Mouse (Mus musculus) kidney, embryonic 14.5 days (tissue): Measurements from ENCODE around the gene G430095P16Rik. TPM values are rescaled to one million over a fixed set of nuclear protein-coding genes. Genes with fewer than 3 reads are reported as not detected.

ENCODE experiments used
- ATAC-seq: fragments of 200-750 bp; cut with Nextera tagmentation; 2 replicates; pipeline ENCODE4 v1.8.0; 2017; ENCODE audit warnings: moderate number of reproducible peaks, mild to moderate bottlenecking, moderate TSS enrichment, moderate library complexity; ENCODE audit not compliant: low FRiP score, low TSS enrichment
- H3K27ac ChIP-seq: fragments of 300-500 bp; sonication (generic); 2 replicates; pipeline ENCODE4 v1.5.1; 2014; ENCODE audit warnings: low read depth, mild to moderate bottlenecking, low read length, moderate library complexity, mixed read lengths
- H3K27me3 ChIP-seq: fragments of 300-500 bp; sonication (generic); 2 replicates; pipeline ENCODE4 v1.6.1; 2014; ENCODE audit warnings: mild to moderate bottlenecking, low read length; ENCODE audit not compliant: control insufficient read depth, insufficient read depth
- H3K36me3 ChIP-seq: fragments of 300-500 bp; sonication (generic); 2 replicates; pipeline ENCODE4 v1.6.1; 2014; ENCODE audit warnings: low read length, mixed read lengths; ENCODE audit not compliant: control insufficient read depth, insufficient read depth
- H3K4me1 ChIP-seq: fragments of 300-500 bp; sonication (generic); 2 replicates; pipeline ENCODE4 v1.6.1; 2014; ENCODE audit warnings: low read length, mixed read lengths; ENCODE audit not compliant: control insufficient read depth, insufficient read depth
- H3K4me2 ChIP-seq: fragments of 300-500 bp; sonication (generic); replicated peaks from 2 replicates; pipeline ENCODE4 v1.6.1; 2014; ENCODE audit warnings: low read depth, mild to moderate bottlenecking, low read length
- H3K4me3 ChIP-seq: fragments of 300-500 bp; sonication (generic); 2 replicates; pipeline ENCODE4 v1.5.1; 2014; ENCODE audit warnings: mild to moderate bottlenecking, low read length
- H3K9ac ChIP-seq: fragments of 300-500 bp; sonication (generic); 2 replicates; pipeline ENCODE4 v1.6.1; 2014; ENCODE audit warnings: low read depth, mild to moderate bottlenecking, low read length, moderate library complexity
- H3K9me3 ChIP-seq: fragments of 300-500 bp; sonication (generic); 2 replicates; pipeline ENCODE4 v1.6.1; 2016; ENCODE audit warnings: low read length; ENCODE audit not compliant: control insufficient read depth
- WGBS: fragments of 180-500 bp; shearing (Covaris S2); extraction: QIAGEN DNeasy Blood & Tissue Kit; methylation state at CpG from one replicate; pipeline ENCODE4 v1.1.7; 2014; 5-methylcytosine and 5-hydroxymethylcytosine counted together
- polyA plus RNA-seq: library from polyadenylated mRNA; unstranded; fragments of >200 nt; fragmentation: Nextera tagmentation; extraction: Ambion mirVana; gene quantifications from 2 replicates; pipeline ENCODE4 v1.2.1, GENCODE M21; 2014

The G430095P16Rik gene
- polyA plus RNA-seq, 1 experiment from 2014 or later: 1.7 TPM

DNA sequence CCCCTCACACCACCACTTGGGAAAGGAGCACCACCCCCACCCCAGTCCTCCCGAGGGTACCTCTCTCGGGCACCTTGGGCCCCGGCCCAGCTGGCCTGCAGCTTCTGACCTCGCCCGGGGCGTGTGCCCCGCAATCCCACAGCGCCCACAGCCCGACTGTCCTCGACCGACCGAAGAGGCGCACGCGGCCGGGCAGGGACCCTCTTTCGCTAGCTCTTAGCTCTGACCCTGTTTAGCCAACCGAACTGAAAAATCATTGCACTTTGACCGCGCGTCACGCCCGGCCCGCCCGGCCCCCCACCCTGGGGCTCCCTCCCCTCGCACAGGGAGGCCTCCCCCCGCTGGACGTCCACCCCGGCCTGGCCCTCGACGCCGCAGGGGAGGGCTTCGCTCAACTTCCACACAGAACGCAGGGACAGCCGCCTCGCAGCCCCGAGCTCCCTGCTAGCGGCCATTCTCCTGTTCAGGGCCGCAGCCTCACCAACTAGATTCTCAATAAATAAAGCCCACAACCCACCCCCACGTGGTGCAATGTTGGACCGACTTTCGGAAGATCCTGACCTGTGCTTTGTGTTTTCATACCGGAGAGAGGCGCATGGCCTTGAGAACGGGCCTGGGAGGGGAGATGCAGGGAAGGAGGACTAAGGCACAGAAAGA, 16.1 kb upstream of the G430095P16Rik start:
- Histone ChIP-seq H3K9ac (peak overlapping the region; percentile 14; the same call in 1 of the 2 replicates), H3K4me1 (peaks cover 42% of the 10 kb centered on the region), H3K27ac (no peak overlapping the region), H3K27me3 (peaks cover 76% of the 10 kb centered on the region), H3K4me3 (peak overlapping the region; percentile 27), H3K4me2 (peak overlapping the region; percentile 37), H3K9me3 (no peaks in the 10 kb centered on the region), H3K36me3 (no peaks in the 10 kb centered on the region)
- ATAC-seq: no peak
- WGBS: 3% methylated on average over 44 of the region's 45 CpGs

DNA sequence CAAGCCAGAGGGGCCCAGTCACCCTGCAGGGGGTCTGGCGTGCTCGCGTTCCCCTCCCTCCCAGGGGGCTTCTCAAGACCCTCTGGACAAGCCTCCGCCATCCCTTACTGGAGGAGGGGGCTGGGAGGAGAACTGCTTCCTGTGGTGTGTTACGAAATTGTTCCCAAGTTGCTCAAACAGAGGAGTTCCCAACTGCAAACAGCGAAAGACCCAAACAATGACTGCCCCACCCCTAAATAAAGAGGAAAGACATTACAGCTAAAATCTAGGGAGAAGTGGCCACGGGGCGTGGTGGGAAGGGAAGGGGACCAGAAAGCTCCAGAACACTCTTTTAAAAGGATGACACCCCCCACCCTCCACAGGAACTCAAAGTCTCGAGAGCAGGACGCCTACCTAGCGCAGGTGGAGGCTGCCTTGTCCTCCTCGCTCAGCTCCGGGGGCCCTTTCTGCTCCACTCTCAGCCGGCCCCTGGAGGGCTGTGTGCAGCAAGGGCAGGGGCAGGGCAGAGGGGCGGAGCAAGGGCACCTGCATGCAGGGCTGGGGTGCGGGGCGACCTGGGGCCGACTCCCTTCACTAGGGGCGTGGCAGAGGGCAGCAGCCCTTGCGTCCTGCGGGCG, 15.4 kb upstream of the G430095P16Rik start:
- Histone ChIP-seq H3K9me3 (no peaks in the 10 kb centered on the region), H3K36me3 (no peaks in the 10 kb centered on the region), H3K4me3 (peak overlapping the region; percentile 27), H3K27ac (no peak overlapping the region), H3K4me2 (peak overlapping the region; percentile 37), H3K4me1 (peaks cover 48% of the 10 kb centered on the region), H3K9ac (no peak overlapping the region), H3K27me3 (peaks cover 73% of the 10 kb centered on the region)
- no peak for ATAC-seq
- 6% methylated on average over 22 of the region's 22 CpGs for WGBS

DNA sequence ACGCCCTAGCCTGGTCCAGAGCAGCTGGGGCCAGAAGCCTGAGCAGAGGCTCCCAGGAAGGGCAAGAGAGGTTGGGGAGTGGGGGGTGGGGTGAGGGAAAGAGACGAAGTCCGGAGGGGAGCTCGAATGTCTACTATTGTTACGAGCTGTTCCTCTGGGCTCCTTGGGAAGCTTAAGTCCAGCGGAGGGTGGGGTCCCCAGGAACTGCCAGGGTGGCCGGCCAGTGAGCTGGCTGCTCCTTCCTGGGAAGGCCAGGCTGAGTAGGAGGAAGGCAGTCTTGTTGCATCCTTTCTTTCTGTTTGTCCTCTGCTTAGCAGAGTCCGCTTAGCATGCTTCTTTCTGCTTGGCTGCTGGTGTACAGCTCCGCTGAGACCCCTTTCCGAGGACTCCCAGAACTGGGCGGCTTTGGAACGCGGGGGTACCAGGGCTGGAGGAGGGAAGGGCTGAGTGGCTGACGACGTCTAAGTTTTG, 14.7 kb upstream of the G430095P16Rik start:
- H3K27me3 ChIP-seq: peaks cover 66% of the 10 kb centered on the region
- H3K4me2 ChIP-seq: peak overlapping the region; percentile 37
- H3K9ac ChIP-seq: no peak overlapping the region
- no peak for ATAC-seq
- H3K9me3 ChIP-seq: no peaks in the 10 kb centered on the region
- peak overlapping the region; percentile 4 for H3K4me3 ChIP-seq
- WGBS: 7% methylated on average over 15 of the region's 15 CpGs
- no peak overlapping the region for H3K27ac ChIP-seq
- peaks cover 55% of the 10 kb centered on the region for H3K4me1 ChIP-seq
- H3K36me3 ChIP-seq: no peaks in the 10 kb centered on the region

- no peaks in the 10 kb centered on the region for H3K9me3 ChIP-seq
- 14% methylated on average over 12 of the region's 12 CpGs for WGBS
- H3K9ac ChIP-seq: no peak overlapping the region
- ATAC-seq: peak; percentile 56
- no peaks in the 10 kb centered on the region for H3K36me3 ChIP-seq
- H3K4me2 ChIP-seq: no peak overlapping the region
- H3K27me3 ChIP-seq: peaks cover 64% of the 10 kb centered on the region
- H3K27ac ChIP-seq: no peak overlapping the region
- H3K4me3 ChIP-seq: no peak overlapping the region
- H3K4me1 ChIP-seq: peaks cover 59% of the 10 kb centered on the region
These were observed 13.9 kb upstream of the G430095P16Rik start for GRCm38 (mm10) chr8:84708774-84709475.

GRCm38 (mm10) chr8:84709931-84710330, 12.9 kb upstream of the G430095P16Rik start:
- ATAC-seq: no peak
- H3K9ac ChIP-seq: no peak overlapping the region
- no peak overlapping the region for H3K27ac ChIP-seq
- no peaks in the 10 kb centered on the region for H3K9me3 ChIP-seq
- peaks cover 63% of the 10 kb centered on the region for H3K27me3 ChIP-seq
- H3K4me2 ChIP-seq: no peak overlapping the region
- peaks cover 57% of the 10 kb centered on the region for H3K4me1 ChIP-seq
- no peak overlapping the region for H3K4me3 ChIP-seq
- no peaks in the 10 kb centered on the region for H3K36me3 ChIP-seq
- WGBS: 96% methylated on average over 1 of the region's 1 CpGs

- Histone ChIP-seq H3K27ac (peak overlapping the region; percentile 85; the same call in 1 of the 2 replicates), H3K36me3 (no peaks in the 10 kb centered on the region), H3K4me3 (no peak overlapping the region), H3K9ac (no peak overlapping the region), H3K27me3 (peaks cover 59% of the 10 kb centered on the region), H3K9me3 (no peaks in the 10 kb centered on the region), H3K4me1 (peaks cover 49% of the 10 kb centered on the region), H3K4me2 (no peak overlapping the region)
- ATAC-seq: no peak
- 43% methylated on average over 3 of the region's 3 CpGs for WGBS
These were observed 11.5 kb upstream of the G430095P16Rik start for GRCm38 (mm10) chr8:84711312-84711711.

GRCm38 (mm10) chr8:84711933-84712758, 10.7 kb upstream of the G430095P16Rik start:
- Histone ChIP-seq H3K27ac (peak overlapping the region; percentile 85; the same call in 1 of the 2 replicates), H3K4me1 (peaks cover 42% of the 10 kb centered on the region), H3K4me3 (no peak overlapping the region), H3K36me3 (no peaks in the 10 kb centered on the region), H3K9me3 (no peaks in the 10 kb centered on the region), H3K27me3 (peaks cover 55% of the 10 kb centered on the region), H3K9ac (peak overlapping the region; percentile 31; the same call in 1 of the 2 replicates), H3K4me2 (peak overlapping the region; percentile 25; the same call in 1 of the 2 replicates)
- ATAC-seq: peak; percentile 65
- WGBS: 14% methylated on average over 10 of the region's 11 CpGs

DNA sequence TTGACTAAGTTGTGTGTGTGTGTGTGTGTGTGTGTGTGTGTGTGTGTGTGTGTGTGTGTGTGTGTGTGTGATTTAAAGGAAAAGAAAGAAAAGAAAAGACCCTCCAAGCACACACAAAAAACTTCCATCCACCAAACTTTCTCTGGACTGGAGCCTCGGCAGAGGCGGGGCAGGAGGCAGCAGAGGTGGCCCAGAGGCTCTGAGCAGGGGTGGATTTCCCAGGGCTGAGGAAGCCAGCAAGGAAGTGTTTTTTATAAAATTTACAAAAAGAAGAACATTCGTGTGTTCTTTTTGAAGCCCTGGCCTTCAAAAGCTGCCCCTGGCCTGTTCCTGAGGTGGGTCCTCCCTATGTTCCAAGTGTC, 10.1 kb upstream of the G430095P16Rik start:
- peak overlapping the region; percentile 5; the same call in 1 of the 2 replicates for H3K9ac ChIP-seq
- no peak overlapping the region for H3K4me2 ChIP-seq
- H3K27me3 ChIP-seq: peaks cover 55% of the 10 kb centered on the region
- 24% methylated on average over 3 of the region's 3 CpGs for WGBS
- H3K27ac ChIP-seq: peak overlapping the region; percentile 85
- no peaks in the 10 kb centered on the region for H3K9me3 ChIP-seq
- H3K36me3 ChIP-seq: no peaks in the 10 kb centered on the region
- ATAC-seq: no peak
- peaks cover 37% of the 10 kb centered on the region for H3K4me1 ChIP-seq
- no peak overlapping the region for H3K4me3 ChIP-seq
